Mouse (Mus musculus): ENCODE results near the gene Ciapin1.

- TF ChIP-seq CTCF (IDR thresholded peaks at IDR 0.05; ENCODE audit: low read depth) (no peak), EP300 (IDR thresholded peaks at IDR 0.05; ENCODE audit: low read depth) (no peak)
Observed at GRCm38 (mm10) chr8:94872576-94872975, 34.4 kb upstream of the Ciapin1 start.
